Mouse (Mus musculus) c-Kit-positive CD71-positive TER-119-positive erythroid progenitor cells, embryonic 14.5 days (primary cell): ENCODE results near the gene Ddx20.
"Not testable (repeated sequence)": the region's sequence is repeated elsewhere in the genome, so short reads cannot be mapped to it uniquely, and the experiment has no call there.

Experiments
- DNase-seq: peaks from one replicate; pipeline ENCODE4 v3.0.0-alpha.2; 2013; ENCODE audit warnings: low spot score

Ddx20 gene

GRCm38 (mm10) chr3:105705061-105705549 is 17.7 kb upstream of the Ddx20 start:
- no peak for DNase-seq

- peak; percentile 86 for DNase-seq
Measured at GRCm38 (mm10) chr3:105704031-105705008, 16.9 kb upstream of the Ddx20 start, which contains the start of gene Inka2. Inka2 (plus strand) TSS chr3:105704599.

GRCm38 (mm10) chr3:105703571-105703970 is 16.2 kb upstream of the Ddx20 start:
- no peak for DNase-seq

- DNase-seq, result peak; percentile 50
Measured at GRCm38 (mm10) chr3:105701399-105701798, 14.0 kb upstream of the Ddx20 start.

- DNase-seq, result not testable (repeated sequence)
Measured at GRCm38 (mm10) chr3:105700786-105701185, 13.4 kb upstream of the Ddx20 start.

- DNase-seq, result peak; percentile 85
Measured at GRCm38 (mm10) chr3:105699241-105699933, 12.0 kb upstream of the Ddx20 start.

- peak; percentile 69 for DNase-seq
Measured at GRCm38 (mm10) chr3:105698311-105698710, 10.9 kb upstream of the Ddx20 start.

- DNase-seq, result no peak
Measured at GRCm38 (mm10) chr3:105697148-105697441, 9.7 kb upstream of the Ddx20 start.

- no peak for DNase-seq
Measured at GRCm38 (mm10) chr3:105696387-105697147, 9.2 kb upstream of the Ddx20 start.

GRCm38 (mm10) chr3:105695476-105696386 is 8.4 kb upstream of the Ddx20 start:
- DNase-seq, result no peak

GRCm38 (mm10) chr3:105693327-105694080 is 6.1 kb upstream of the Ddx20 start:
- no peak for DNase-seq

GRCm38 (mm10) chr3:105688536-105688935 is 1.2 kb upstream of the Ddx20 start:
- no peak for DNase-seq

GRCm38 (mm10) chr3:105686394-105687323 is 715 bp downstream of the Ddx20 start:
- DNase-seq, result no peak

- no peak for DNase-seq
Measured at GRCm38 (mm10) chr3:105680346-105680745, 7.0 kb downstream of the Ddx20 start.

GRCm38 (mm10) chr3:105675932-105676331 is 11.4 kb downstream of the Ddx20 start:
- no peak for DNase-seq

- peak; percentile 76 for DNase-seq
Measured at GRCm38 (mm10) chr3:105674595-105675218, 12.7 kb downstream of the Ddx20 start.

- DNase-seq, result no peak
Measured at GRCm38 (mm10) chr3:105670801-105671200, 16.6 kb downstream of the Ddx20 start.

GRCm38 (mm10) chr3:105669776-105670175 is 17.6 kb downstream of the Ddx20 start:
- no peak for DNase-seq

GRCm38 (mm10) chr3:105668161-105668560 is 19.2 kb downstream of the Ddx20 start:
- DNase-seq, result no peak
